Mouse (Mus musculus): Measurements from ENCODE around the gene Cfap298. TPM values are rescaled to one million over a fixed set of nuclear protein-coding genes. Genes with fewer than 3 reads are reported as not detected.

Cfap298 gene
- polyA plus RNA-seq, 1 experiment from 2014 or later = 44.0 TPM

DNA sequence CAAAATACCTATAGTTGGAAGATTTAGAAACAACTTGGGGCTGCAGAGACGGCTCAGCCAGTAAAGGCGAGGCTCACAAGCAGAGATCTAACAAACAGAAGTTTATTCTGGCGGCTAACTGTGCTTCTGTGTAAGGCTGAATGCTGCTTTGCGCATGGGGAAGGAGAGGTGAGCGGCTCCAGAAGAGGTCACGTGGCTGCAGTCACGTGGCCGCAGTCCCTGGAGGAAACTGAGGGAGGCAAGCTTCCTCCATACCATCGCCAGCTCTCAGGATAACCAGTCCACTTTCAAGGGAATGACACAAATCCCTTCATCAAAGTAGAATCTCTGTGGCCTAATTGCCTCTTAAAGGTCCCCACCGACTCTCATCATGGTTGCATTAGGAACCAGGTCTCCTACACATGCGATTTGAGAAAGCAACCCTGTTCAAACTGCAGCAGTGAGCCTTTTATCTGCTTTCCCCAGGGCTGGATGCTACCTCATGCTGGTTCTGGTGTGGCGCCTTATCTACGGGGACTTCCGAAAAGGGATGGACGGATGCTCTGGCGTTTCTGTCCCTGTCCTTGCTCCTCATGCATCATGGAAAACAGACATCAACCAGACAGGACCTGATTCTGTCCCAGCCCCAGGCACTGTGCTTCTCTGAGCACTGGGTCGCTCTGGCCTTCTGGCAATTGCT lies 23.9 kb downstream of the Cfap298 start:
- Histone ChIP-seq H3K9me3 (no peaks in the 10 kb centered on the region), H3K4me1 (no peaks in the 10 kb centered on the region), H3K4me3 (no peak overlapping the region), H3K27me3 (no peaks in the 10 kb centered on the region), H3K9ac (no peak overlapping the region), H3K36me3 (no peaks in the 10 kb centered on the region), H3K27ac (no peak overlapping the region), H3K4me2 (replicated peaks) (no peak overlapping the region)
- ATAC-seq (ENCODE audit: insufficient number of reproducible peaks, insufficient read depth, low FRiP score, low TSS enrichment) = no peak
- 78% methylated on average over 17 of the region's 17 CpGs for WGBS

DNA sequence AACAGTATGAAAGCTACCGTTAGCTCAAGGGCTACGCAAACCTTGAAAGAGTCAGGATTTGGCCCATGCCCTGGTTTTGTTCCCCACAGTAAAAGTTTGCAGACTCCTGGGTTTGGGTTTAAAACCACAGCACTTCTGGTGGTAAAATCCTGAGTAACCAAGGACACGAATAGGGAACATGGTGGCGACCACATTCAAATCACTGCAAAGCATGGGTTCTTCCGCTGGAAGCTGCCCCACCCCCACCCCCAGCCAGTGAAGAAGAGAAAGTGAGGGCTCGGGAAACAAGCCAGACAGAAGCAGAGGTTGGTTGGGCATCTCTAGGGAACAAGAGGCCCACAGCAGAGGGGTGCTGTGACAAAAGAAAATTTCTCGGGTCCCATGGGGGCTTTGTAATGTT lies 27.7 kb downstream of the Cfap298 start:
- H3K4me2 ChIP-seq (replicated peaks) = no peak overlapping the region
- no peaks in the 10 kb centered on the region for H3K36me3 ChIP-seq
- no peak overlapping the region for H3K9ac ChIP-seq
- no peaks in the 10 kb centered on the region for H3K27me3 ChIP-seq
- no peak overlapping the region for H3K4me3 ChIP-seq
- no peaks in the 10 kb centered on the region for H3K4me1 ChIP-seq
- 70% methylated on average over 7 of the region's 7 CpGs for WGBS
- H3K27ac ChIP-seq = no peak overlapping the region
- no peak for ATAC-seq (ENCODE audit: insufficient number of reproducible peaks, insufficient read depth, low FRiP score, low TSS enrichment)
- H3K9me3 ChIP-seq = no peaks in the 10 kb centered on the region

GRCm38 (mm10) chr16:90903300-90903699 lies 31.6 kb downstream of the Cfap298 start:
- no peak overlapping the region for H3K9ac ChIP-seq
- no peaks in the 10 kb centered on the region for H3K4me1 ChIP-seq
- H3K36me3 ChIP-seq = no peaks in the 10 kb centered on the region
- H3K4me3 ChIP-seq = no peak overlapping the region
- H3K27ac ChIP-seq = no peak overlapping the region
- WGBS = 14% methylated on average over 5 of the region's 5 CpGs
- H3K4me2 ChIP-seq (replicated peaks) = no peak overlapping the region
- H3K27me3 ChIP-seq = no peaks in the 10 kb centered on the region
- no peaks in the 10 kb centered on the region for H3K9me3 ChIP-seq
- no peak for ATAC-seq (ENCODE audit: insufficient number of reproducible peaks, insufficient read depth, low FRiP score, low TSS enrichment)

DNA sequence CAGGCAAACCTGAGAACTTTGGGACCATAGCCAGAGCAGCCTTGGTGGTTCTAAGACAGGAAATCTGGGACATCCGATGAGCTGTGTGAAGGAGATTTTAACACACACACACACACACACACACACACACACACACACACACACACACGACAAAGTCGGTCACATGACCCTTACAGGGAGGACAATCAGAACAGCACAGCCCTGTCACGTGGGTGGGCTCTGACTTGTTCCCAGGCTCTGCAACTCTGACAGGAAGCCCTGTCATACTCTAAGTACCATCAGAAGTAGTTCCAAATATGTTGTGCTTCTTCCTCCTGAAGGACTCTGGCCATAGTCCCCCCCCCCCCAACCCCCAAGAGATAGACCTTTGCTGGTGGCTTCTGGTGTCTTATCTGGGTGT lies 33.5 kb downstream of the Cfap298 start:
- ATAC-seq (ENCODE audit: insufficient number of reproducible peaks, insufficient read depth, low FRiP score, low TSS enrichment) = no peak
- Histone ChIP-seq H3K9ac (no peak overlapping the region), H3K27me3 (no peaks in the 10 kb centered on the region), H3K4me3 (no peak overlapping the region), H3K9me3 (no peaks in the 10 kb centered on the region), H3K27ac (no peak overlapping the region), H3K4me1 (no peaks in the 10 kb centered on the region), H3K4me2 (replicated peaks) (no peak overlapping the region), H3K36me3 (no peaks in the 10 kb centered on the region)
- 59% methylated on average over 2 of the region's 4 CpGs for WGBS

DNA sequence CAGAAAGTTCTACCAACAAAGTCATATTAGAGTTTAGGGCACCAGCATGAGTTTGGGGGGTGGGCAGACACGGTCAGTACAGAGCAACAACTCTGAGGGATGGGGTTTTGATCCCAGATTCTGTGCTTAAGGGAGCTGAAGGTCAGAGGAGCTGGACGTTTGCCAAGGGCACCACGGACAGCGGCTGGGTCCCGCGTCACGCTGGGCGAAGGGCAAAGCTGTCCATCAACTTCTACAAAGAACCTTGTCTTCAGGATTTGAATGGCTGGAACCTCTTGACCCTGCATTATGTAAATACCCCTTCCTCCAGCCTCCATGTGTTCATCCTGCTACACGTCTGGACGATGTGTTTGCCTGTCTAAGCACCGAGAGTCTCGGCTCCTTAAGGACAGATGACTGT lies 35.4 kb downstream of the Cfap298 start:
- Histone ChIP-seq H3K27ac (no peak overlapping the region), H3K36me3 (no peaks in the 10 kb centered on the region), H3K4me1 (no peaks in the 10 kb centered on the region), H3K4me2 (replicated peaks) (no peak overlapping the region), H3K4me3 (no peak overlapping the region), H3K27me3 (no peaks in the 10 kb centered on the region), H3K9ac (no peak overlapping the region), H3K9me3 (no peaks in the 10 kb centered on the region)
- WGBS = 52% methylated on average over 12 of the region's 12 CpGs
- ATAC-seq (ENCODE audit: insufficient number of reproducible peaks, insufficient read depth, low FRiP score, low TSS enrichment) = no peak

GRCm38 (mm10) chr16:90897651-90898050 lies 37.3 kb downstream of the Cfap298 start:
- Histone ChIP-seq H3K27ac (no peak overlapping the region), H3K4me3 (no peak overlapping the region), H3K36me3 (no peaks in the 10 kb centered on the region), H3K27me3 (no peaks in the 10 kb centered on the region), H3K4me2 (replicated peaks) (no peak overlapping the region), H3K4me1 (peaks cover 9% of the 10 kb centered on the region; the same call in 1 of the 2 replicates), H3K9ac (no peak overlapping the region), H3K9me3 (no peaks in the 10 kb centered on the region)
- no peak for ATAC-seq (ENCODE audit: insufficient number of reproducible peaks, insufficient read depth, low FRiP score, low TSS enrichment)
- WGBS = 91% methylated on average over 3 of the region's 3 CpGs

DNA sequence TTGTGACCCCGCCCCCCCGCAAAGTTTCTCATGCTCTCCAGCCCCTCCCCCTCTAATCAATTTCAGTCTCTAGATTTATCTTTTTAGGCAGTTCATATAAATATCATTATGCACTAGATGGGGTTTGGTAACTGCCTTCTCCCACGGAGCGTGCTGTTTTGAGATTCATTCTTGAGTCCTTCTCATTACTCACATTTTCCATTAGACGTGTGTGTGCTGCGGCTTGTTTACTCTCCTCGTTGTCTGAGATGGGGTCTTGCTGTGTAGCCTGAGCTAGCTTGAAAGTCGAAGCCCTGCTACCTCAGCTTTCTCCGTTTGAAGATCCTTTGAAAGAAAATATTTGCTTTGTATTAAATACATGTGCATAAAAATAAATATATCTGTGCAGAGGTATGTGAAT lies 41.1 kb downstream of the Cfap298 start:
- H3K4me1 ChIP-seq = peaks cover 18% of the 10 kb centered on the region
- H3K4me2 ChIP-seq (replicated peaks) = no peak overlapping the region
- H3K9me3 ChIP-seq = no peaks in the 10 kb centered on the region
- H3K27ac ChIP-seq = no peak overlapping the region
- H3K27me3 ChIP-seq = no peaks in the 10 kb centered on the region
- 60% methylated on average over 9 of the region's 9 CpGs for WGBS
- ATAC-seq (ENCODE audit: insufficient number of reproducible peaks, insufficient read depth, low FRiP score, low TSS enrichment) = no peak
- H3K9ac ChIP-seq = no peak overlapping the region
- H3K4me3 ChIP-seq = no peak overlapping the region
- H3K36me3 ChIP-seq = no peaks in the 10 kb centered on the region

DNA sequence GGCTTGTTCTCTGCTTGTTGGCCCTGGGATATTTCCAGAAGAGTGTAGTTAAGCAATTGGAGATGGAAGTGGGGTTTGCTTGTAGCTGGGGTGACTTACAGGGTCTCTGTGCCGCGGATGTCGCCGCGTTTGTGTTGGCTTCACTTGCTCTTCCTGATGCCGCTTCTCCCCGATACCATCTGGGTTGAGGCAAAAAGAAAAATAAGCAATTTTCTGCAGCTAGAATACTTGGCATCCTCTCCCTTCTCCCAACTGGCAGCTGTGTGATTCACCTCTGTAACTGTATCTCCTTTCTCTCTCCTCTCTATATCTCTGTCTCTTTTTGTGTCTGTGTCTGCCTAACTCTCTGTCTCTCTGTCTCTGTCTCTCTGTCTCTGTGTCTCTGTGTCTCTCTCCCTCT lies 41.9 kb downstream of the Cfap298 start:
- Histone ChIP-seq H3K27me3 (no peaks in the 10 kb centered on the region), H3K4me2 (replicated peaks) (no peak overlapping the region), H3K27ac (no peak overlapping the region), H3K4me3 (no peak overlapping the region), H3K9ac (no peak overlapping the region), H3K9me3 (no peaks in the 10 kb centered on the region), H3K36me3 (no peaks in the 10 kb centered on the region), H3K4me1 (peaks cover 18% of the 10 kb centered on the region)
- WGBS = 82% methylated on average over 7 of the region's 7 CpGs
- no peak for ATAC-seq (ENCODE audit: insufficient number of reproducible peaks, insufficient read depth, low FRiP score, low TSS enrichment)

GRCm38 (mm10) chr16:90892081-90892480 lies 42.8 kb downstream of the Cfap298 start:
- no peak overlapping the region for H3K27ac ChIP-seq
- peaks cover 18% of the 10 kb centered on the region for H3K4me1 ChIP-seq
- no peak overlapping the region for H3K4me2 ChIP-seq (replicated peaks)
- no peaks in the 10 kb centered on the region for H3K36me3 ChIP-seq
- H3K27me3 ChIP-seq = no peaks in the 10 kb centered on the region
- WGBS = 45% methylated on average over 8 of the region's 8 CpGs
- no peaks in the 10 kb centered on the region for H3K9me3 ChIP-seq
- ATAC-seq (ENCODE audit: insufficient number of reproducible peaks, insufficient read depth, low FRiP score, low TSS enrichment) = no peak
- no peak overlapping the region for H3K4me3 ChIP-seq
- no peak overlapping the region for H3K9ac ChIP-seq

GRCm38 (mm10) chr16:90891601-90892000 lies 43.3 kb downstream of the Cfap298 start:
- no peaks in the 10 kb centered on the region for H3K36me3 ChIP-seq
- no peak overlapping the region for H3K4me2 ChIP-seq (replicated peaks)
- H3K9me3 ChIP-seq = no peaks in the 10 kb centered on the region
- WGBS = 75% methylated on average over 14 of the region's 14 CpGs
- no peak overlapping the region for H3K9ac ChIP-seq
- ATAC-seq (ENCODE audit: insufficient number of reproducible peaks, insufficient read depth, low FRiP score, low TSS enrichment) = no peak
- no peaks in the 10 kb centered on the region for H3K27me3 ChIP-seq
- no peak overlapping the region for H3K27ac ChIP-seq
- H3K4me3 ChIP-seq = no peak overlapping the region
- peaks cover 18% of the 10 kb centered on the region for H3K4me1 ChIP-seq

- Histone ChIP-seq H3K9ac (no peak overlapping the region), H3K27me3 (no peaks in the 10 kb centered on the region), H3K4me3 (no peak overlapping the region), H3K4me2 (replicated peaks) (no peak overlapping the region), H3K27ac (no peak overlapping the region), H3K36me3 (no peaks in the 10 kb centered on the region), H3K4me1 (peaks cover 20% of the 10 kb centered on the region), H3K9me3 (no peaks in the 10 kb centered on the region)
- WGBS = 86% methylated on average over 9 of the region's 9 CpGs
- ATAC-seq (ENCODE audit: insufficient number of reproducible peaks, insufficient read depth, low FRiP score, low TSS enrichment) = no peak
Observed at GRCm38 (mm10) chr16:90890683-90891082, 44.2 kb downstream of the Cfap298 start.

DNA sequence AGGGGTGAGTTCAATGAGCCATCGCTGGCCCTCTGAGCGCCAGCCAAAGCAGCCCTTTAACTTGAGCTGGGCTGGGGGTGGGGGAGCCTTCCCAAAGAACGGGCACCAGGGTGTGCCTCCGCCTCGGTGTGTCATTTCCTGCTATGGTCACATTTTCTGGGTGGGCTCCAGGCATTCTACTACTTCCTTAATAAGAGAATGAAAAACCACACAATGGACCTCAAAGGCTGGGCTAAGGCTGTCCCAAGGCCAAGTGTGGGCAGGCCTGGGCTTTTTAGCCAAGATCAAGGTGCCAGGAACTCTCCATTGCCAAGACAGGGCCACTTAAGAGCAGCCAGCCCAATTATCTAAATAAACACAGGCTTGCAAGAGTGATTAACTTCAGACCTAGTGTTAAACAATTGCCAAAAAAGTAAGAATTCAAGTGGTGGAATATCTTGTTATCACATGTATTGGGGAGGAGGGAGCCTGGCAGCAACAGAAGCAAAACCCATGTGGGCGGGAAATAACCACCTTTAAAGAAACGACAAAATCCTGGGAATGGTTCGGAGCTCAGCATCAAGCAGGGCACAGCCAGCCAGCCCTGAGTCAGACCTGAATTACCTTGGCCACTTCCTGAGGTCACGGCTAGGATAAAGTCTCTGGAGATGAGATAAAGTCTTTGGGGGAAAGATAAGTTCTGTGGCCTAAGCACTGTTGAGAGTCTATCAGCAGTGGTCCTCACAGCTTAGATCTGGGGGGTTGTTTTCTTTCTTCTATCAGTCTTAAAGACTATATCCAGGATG lies 48.9 kb downstream of the Cfap298 start:
- Histone ChIP-seq H3K36me3 (no peaks in the 10 kb centered on the region), H3K27me3 (no peaks in the 10 kb centered on the region)
- WGBS = 71% methylated on average over 9 of the region's 9 CpGs

More for the DNA sequence above, 48.9 kb downstream of the Cfap298 start:
- H3K4me3 ChIP-seq = no peak overlapping the region
- H3K9me3 ChIP-seq = no peaks in the 10 kb centered on the region
- H3K27ac ChIP-seq = no peak overlapping the region
- peaks cover 30% of the 10 kb centered on the region; the same call in 1 of the 2 replicates for H3K4me1 ChIP-seq
- ATAC-seq (ENCODE audit: insufficient number of reproducible peaks, insufficient read depth, low FRiP score, low TSS enrichment) = no peak
- H3K9ac ChIP-seq = no peak overlapping the region
- H3K4me2 ChIP-seq (replicated peaks) = no peak overlapping the region

Measured in embryonic facial prominence, embryonic 12.5 days (tissue).